Mouse (Mus musculus): ENCODE data around the gene Prelid1. TPM values are rescaled to one million over a fixed set of nuclear protein-coding genes. Genes with fewer than 3 reads are reported as not detected.

Gene Prelid1
- polyA plus RNA-seq, 1 experiment from 2014 or later, result 434 TPM

DNA sequence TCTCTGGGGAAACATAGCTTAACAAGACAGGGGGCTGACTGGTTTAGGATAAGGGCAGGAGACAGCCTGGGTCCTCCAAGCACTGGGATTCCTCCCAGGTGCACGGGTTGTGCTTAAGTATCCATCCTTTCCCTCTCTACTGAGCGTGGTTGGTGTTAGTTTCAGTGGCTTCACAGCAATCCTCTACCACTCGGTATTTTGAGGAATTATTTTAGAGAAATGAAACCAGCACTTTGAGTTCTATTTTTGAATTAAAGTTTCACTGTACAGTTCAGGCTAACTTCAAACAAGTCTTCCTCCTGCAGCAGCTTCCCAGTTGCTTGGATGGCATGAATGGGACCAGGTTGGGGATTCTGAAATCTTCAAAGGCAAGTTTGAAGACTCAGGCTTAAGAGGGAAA, 1.9 kb upstream of the Prelid1 start:
- Histone ChIP-seq H3K27me3 (ENCODE audit: control insufficient read depth, insufficient read depth, low read length) (no peaks in the 10 kb centered on the region), H3K9ac (ENCODE audit: low read length) (no peak overlapping the region), H3K4me2 (no peak overlapping the region), H3K4me3 (ENCODE audit: low read depth, low read length) (no peak overlapping the region), H3K9me3 (ENCODE audit: control insufficient read depth, low read length) (no peaks in the 10 kb centered on the region), H3K27ac (ENCODE audit: low read depth, low read length) (no peak overlapping the region), H3K36me3 (ENCODE audit: control insufficient read depth, insufficient read depth, low read length) (peaks cover 19% of the 10 kb centered on the region; the same call in 1 of the 2 replicates), H3K4me1 (ENCODE audit: control insufficient read depth, insufficient read depth, low read length) (peaks cover 19% of the 10 kb centered on the region)
- 81% methylated on average over 3 of the region's 3 CpGs for WGBS
- ATAC-seq (ENCODE audit: low FRiP score) (no peak), DNase-seq (ENCODE audit: low spot score, missing footprints) (no peak)

DNA sequence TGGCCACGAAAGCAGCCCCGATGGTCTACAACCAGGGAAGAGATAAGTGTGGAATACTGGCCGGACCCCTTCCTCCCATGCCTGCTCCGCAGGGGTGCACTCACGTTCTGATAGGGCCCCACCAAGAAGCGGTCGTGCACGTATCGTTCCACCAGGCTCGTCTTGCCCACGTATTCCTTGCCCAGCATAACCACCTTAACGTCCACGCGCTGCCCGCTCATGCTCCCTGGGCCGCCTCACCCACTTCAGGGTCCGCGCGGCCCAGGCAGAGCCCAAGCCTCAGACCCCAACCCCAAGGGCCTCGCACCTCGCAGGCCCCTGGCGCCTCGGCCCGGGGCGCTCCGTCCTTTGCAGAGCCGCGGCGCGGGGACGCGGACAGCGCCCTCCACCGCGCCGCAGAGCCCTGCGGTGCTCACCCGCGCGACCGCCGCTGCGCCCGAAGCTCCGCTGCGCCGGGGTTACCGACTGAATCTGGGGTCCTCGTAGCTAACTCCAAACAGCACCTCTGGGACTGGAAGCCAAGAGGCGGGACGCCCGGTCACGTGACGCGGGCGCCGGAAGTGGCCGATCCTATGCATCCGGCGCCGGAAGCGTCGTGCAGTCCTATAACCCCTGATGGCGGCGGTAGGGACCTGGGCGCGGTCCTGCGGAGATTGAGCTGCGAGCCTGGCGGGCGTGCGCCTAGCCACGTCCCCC, 1.3 kb downstream of the Prelid1 start, which contains the start of gene Rab24:
Gene Rab24, minus strand, starts transcription at position 513 of the 696 bp plus-strand sequence.
- Histone ChIP-seq H3K9ac (ENCODE audit: low read length) (peak within 1 kb of the TSS; percentile 88), H3K36me3 (ENCODE audit: control insufficient read depth, insufficient read depth, low read length) (peaks cover 22% of the 10 kb centered on the region; the same call in 1 of the 2 replicates), H3K4me3 (ENCODE audit: low read depth, low read length) (peak within 1 kb of the TSS; percentile 89), H3K27me3 (ENCODE audit: control insufficient read depth, insufficient read depth, low read length) (no peaks in the 10 kb centered on the region), H3K9me3 (ENCODE audit: control insufficient read depth, low read length) (no peaks in the 10 kb centered on the region), H3K27ac (ENCODE audit: low read depth, low read length) (no peak within 1 kb of the TSS), H3K4me2 (peak within 1 kb of the TSS; percentile 82), H3K4me1 (ENCODE audit: control insufficient read depth, insufficient read depth, low read length) (peaks cover 21% of the 10 kb centered on the region)
- DNase-seq (ENCODE audit: low spot score, missing footprints) (peak; percentile 100), ATAC-seq (ENCODE audit: low FRiP score) (peak; percentile 91)
- under 1% methylated on average over 73 of the region's 73 CpGs for WGBS

DNA sequence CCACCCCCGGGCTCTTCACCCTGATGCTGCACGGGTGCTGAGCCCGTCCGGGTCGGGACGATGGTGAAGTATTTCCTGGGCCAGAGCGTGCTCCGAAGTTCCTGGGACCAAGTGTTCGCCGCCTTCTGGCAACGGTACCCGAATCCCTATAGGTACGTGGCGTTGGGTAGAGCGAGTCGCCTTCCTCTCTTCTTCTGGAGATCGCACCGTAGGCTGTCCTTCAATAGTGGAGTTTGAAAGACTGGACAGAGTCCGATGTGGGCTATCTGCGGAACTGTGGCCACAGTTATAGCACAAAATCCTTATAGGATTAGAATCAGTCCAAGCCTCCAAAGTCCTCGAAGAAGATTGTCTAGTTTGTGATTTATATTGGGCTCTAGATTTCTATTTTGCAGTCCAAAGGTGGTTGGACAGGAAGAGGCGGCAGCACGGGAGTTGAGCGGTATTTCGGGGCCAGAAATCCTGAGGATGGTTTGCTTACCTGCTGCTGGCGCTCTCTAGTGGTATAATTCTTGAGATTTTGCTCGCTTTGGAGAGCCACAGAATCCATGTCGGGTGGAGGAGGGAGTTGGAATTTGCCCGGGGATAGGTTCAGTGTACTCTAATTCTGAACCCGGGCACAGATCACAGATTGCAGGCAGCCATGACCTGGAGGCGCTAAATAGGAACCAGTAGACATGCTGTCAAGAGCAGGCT, 2.0 kb downstream of the Prelid1 start:
- H3K9ac ChIP-seq (ENCODE audit: low read length), result peak overlapping the region; percentile 88
- no peak overlapping the region for H3K27ac ChIP-seq (ENCODE audit: low read depth, low read length)
- peak overlapping the region; percentile 89 for H3K4me3 ChIP-seq (ENCODE audit: low read depth, low read length)
- 1% methylated on average over 31 of the region's 31 CpGs for WGBS
- no peaks in the 10 kb centered on the region for H3K9me3 ChIP-seq (ENCODE audit: control insufficient read depth, low read length)
- peaks cover 21% of the 10 kb centered on the region for H3K4me1 ChIP-seq (ENCODE audit: control insufficient read depth, insufficient read depth, low read length)
- no peak for ATAC-seq (ENCODE audit: low FRiP score)
- peak overlapping the region; percentile 82 for H3K4me2 ChIP-seq
- H3K36me3 ChIP-seq (ENCODE audit: control insufficient read depth, insufficient read depth, low read length), result peaks cover 22% of the 10 kb centered on the region; the same call in 1 of the 2 replicates
- no peaks in the 10 kb centered on the region for H3K27me3 ChIP-seq (ENCODE audit: control insufficient read depth, insufficient read depth, low read length)
- DNase-seq (ENCODE audit: low spot score, missing footprints), result peak; percentile 90

DNA sequence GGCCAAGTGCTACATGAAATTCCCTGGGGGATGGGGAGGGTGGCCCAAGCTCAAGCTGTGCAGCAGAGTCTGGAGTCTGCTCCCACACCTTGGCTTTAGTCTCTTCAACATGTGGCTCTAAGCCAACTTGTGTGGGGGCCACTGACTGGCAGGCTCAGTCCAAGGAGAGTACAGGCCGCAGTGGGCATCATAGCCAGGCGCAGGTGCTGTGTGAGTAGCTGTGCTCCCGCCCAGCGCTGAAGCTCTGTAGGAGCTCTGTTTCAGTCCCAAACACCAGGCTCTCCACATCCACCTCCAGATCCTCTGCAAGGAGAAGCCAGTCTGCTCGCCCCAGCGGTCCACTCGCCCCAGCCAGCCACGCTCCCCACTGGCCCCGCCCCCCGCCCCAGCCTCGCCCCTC, 5.3 kb downstream of the Prelid1 start:
- ATAC-seq (ENCODE audit: low FRiP score), result no peak
- Histone ChIP-seq H3K4me1 (ENCODE audit: control insufficient read depth, insufficient read depth, low read length) (peaks cover 35% of the 10 kb centered on the region), H3K4me3 (ENCODE audit: low read depth, low read length) (no peak overlapping the region), H3K36me3 (ENCODE audit: control insufficient read depth, insufficient read depth, low read length) (peaks cover 15% of the 10 kb centered on the region; the same call in 1 of the 2 replicates), H3K9ac (ENCODE audit: low read length) (no peak overlapping the region), H3K9me3 (ENCODE audit: control insufficient read depth, low read length) (no peaks in the 10 kb centered on the region), H3K27me3 (ENCODE audit: control insufficient read depth, insufficient read depth, low read length) (no peaks in the 10 kb centered on the region; the same call in 1 of the 2 replicates), H3K4me2 (no peak overlapping the region), H3K27ac (ENCODE audit: low read depth, low read length) (no peak overlapping the region)
- 85% methylated on average over 11 of the region's 11 CpGs for WGBS
- DNase-seq (ENCODE audit: low spot score, missing footprints), result no peak

DNA sequence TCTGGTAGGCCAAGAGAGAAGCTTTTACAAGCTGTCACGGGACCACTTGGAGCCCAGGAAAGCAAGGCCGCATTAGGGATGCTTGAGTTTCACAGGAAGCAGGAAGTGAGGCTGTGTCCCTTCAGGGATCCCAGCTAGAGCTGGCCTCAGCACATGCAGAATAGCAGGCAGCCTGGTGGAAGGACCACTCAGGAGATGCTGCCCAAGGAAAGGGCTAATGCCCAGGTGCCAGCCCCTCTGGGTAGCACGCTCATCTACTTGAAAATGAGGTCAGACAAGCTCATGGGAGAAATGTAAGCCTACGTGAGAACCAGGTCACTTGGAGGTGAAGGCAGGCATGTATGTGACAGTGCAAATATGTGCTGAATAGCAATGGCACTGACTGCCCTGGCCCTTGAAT, 6.9 kb downstream of the Prelid1 start:
- Histone ChIP-seq H3K4me1 (ENCODE audit: control insufficient read depth, insufficient read depth, low read length) (peaks cover 34% of the 10 kb centered on the region), H3K4me2 (no peak overlapping the region), H3K9ac (ENCODE audit: low read length) (no peak overlapping the region), H3K4me3 (ENCODE audit: low read depth, low read length) (no peak overlapping the region), H3K27ac (ENCODE audit: low read depth, low read length) (no peak overlapping the region), H3K36me3 (ENCODE audit: control insufficient read depth, insufficient read depth, low read length) (peaks cover 15% of the 10 kb centered on the region; the same call in 1 of the 2 replicates), H3K27me3 (ENCODE audit: control insufficient read depth, insufficient read depth, low read length) (no peaks in the 10 kb centered on the region; the same call in 1 of the 2 replicates), H3K9me3 (ENCODE audit: control insufficient read depth, low read length) (no peaks in the 10 kb centered on the region)
- 62% methylated on average over 4 of the region's 4 CpGs for WGBS
- DNase-seq (ENCODE audit: low spot score, missing footprints) (no peak), ATAC-seq (ENCODE audit: low FRiP score) (no peak)

DNA sequence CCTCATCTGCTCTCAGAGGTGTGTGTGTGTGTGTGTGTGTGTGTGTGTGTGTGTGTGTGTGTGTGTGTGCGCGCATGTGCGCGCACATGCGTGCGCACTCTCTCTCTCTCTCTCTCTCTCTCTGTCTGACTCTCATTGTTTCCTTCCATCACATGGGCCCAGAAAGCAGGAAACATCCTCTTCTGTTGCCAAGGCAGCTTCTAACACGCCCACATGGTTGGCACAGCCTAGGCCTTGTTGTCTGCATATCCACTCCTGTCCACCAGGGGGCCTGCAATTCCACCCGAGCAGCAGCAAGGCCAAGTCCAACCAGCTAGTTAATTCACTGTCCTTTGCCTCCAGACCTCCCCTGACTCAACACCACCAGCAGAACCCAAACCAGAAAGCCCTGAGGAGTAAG, 7.3 kb downstream of the Prelid1 start:
- H3K27ac ChIP-seq (ENCODE audit: low read depth, low read length), result no peak overlapping the region
- H3K9ac ChIP-seq (ENCODE audit: low read length), result no peak overlapping the region
- 0 out of 2 replicates have a peak overlapping the region, but pooled peaks have one; percentile 90 for H3K4me2 ChIP-seq
- H3K4me1 ChIP-seq (ENCODE audit: control insufficient read depth, insufficient read depth, low read length), result peaks cover 32% of the 10 kb centered on the region
- H3K4me3 ChIP-seq (ENCODE audit: low read depth, low read length), result peak overlapping the region; percentile 65; the same call in 1 of the 2 replicates
- H3K36me3 ChIP-seq (ENCODE audit: control insufficient read depth, insufficient read depth, low read length), result peaks cover 15% of the 10 kb centered on the region; the same call in 1 of the 2 replicates
- no peaks in the 10 kb centered on the region; the same call in 1 of the 2 replicates for H3K27me3 ChIP-seq (ENCODE audit: control insufficient read depth, insufficient read depth, low read length)
- WGBS, result 7% methylated on average over 2 of the region's 8 CpGs
- peak; percentile 95 for DNase-seq (ENCODE audit: low spot score, missing footprints)
- no peaks in the 10 kb centered on the region for H3K9me3 ChIP-seq (ENCODE audit: control insufficient read depth, low read length)
- ATAC-seq (ENCODE audit: low FRiP score), result no peak

DNA sequence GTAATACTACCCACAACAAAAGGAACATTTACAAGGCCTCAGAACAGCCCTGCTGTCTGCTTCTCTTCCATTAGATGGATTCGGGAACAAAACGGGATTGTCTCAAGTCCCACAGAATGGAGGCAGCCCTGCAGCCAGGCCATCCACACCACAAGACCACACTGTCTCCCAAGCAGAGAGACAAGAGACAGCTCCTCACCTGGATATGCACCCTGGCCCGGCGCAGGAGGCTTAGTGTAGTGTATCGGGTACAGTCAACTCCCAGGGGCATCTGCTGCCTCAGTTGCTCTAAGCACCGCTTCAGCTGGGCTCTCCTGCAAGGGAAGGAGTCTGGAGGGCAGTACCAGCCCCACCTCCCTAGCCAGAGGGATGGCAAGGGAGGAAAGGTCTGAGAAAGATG, 7.9 kb downstream of the Prelid1 start:
- H3K4me1 ChIP-seq (ENCODE audit: control insufficient read depth, insufficient read depth, low read length), result peaks cover 26% of the 10 kb centered on the region
- no peak for ATAC-seq (ENCODE audit: low FRiP score)
- no peak overlapping the region for H3K27ac ChIP-seq (ENCODE audit: low read depth, low read length)
- no peak overlapping the region; the same call in 1 of the 2 replicates for H3K9ac ChIP-seq (ENCODE audit: low read length)
- H3K27me3 ChIP-seq (ENCODE audit: control insufficient read depth, insufficient read depth, low read length), result no peaks in the 10 kb centered on the region; the same call in 1 of the 2 replicates
- H3K36me3 ChIP-seq (ENCODE audit: control insufficient read depth, insufficient read depth, low read length), result peaks cover 13% of the 10 kb centered on the region; the same call in 1 of the 2 replicates
- H3K4me3 ChIP-seq (ENCODE audit: low read depth, low read length), result peak overlapping the region; percentile 65; the same call in 1 of the 2 replicates
- H3K9me3 ChIP-seq (ENCODE audit: control insufficient read depth, low read length), result no peaks in the 10 kb centered on the region
- peak overlapping the region; percentile 90 for H3K4me2 ChIP-seq
- no peak for DNase-seq (ENCODE audit: low spot score, missing footprints)
- 80% methylated on average over 6 of the region's 6 CpGs for WGBS

DNA sequence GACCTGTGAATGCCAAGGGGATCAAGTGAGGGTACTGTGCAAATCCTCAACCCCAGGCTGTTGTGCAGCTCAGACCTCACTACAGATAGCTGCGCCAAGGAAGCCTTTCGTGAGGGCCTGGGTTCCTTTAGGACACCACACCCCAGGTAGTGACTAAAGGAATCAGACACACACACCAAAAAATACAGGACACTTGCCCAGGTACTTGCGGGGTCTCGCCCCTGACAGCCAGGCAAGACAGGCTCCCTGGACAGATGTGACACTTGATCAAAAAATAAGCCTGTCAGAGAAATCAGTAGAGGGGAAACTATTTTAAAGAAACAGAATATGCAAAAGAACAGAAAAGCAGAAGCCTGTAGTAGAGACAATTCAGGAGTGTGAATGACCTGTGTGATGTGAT, 8.3 kb downstream of the Prelid1 start:
- ATAC-seq (ENCODE audit: low FRiP score) (no peak), DNase-seq (ENCODE audit: low spot score, missing footprints) (no peak)
- Histone ChIP-seq H3K9me3 (ENCODE audit: control insufficient read depth, low read length) (no peaks in the 10 kb centered on the region), H3K4me2 (peak overlapping the region; percentile 90), H3K27ac (ENCODE audit: low read depth, low read length) (no peak overlapping the region), H3K27me3 (ENCODE audit: control insufficient read depth, insufficient read depth, low read length) (no peaks in the 10 kb centered on the region; the same call in 1 of the 2 replicates), H3K4me3 (ENCODE audit: low read depth, low read length) (peak overlapping the region; percentile 65), H3K9ac (ENCODE audit: low read length) (peak overlapping the region; percentile 79; the same call in 1 of the 2 replicates), H3K4me1 (ENCODE audit: control insufficient read depth, insufficient read depth, low read length) (peaks cover 23% of the 10 kb centered on the region), H3K36me3 (ENCODE audit: control insufficient read depth, insufficient read depth, low read length) (peaks cover 10% of the 10 kb centered on the region; the same call in 1 of the 2 replicates)
- 90% methylated on average over 4 of the region's 4 CpGs for WGBS
